Mouse (Mus musculus) liver, embryonic 11.5 days (tissue): ENCODE results near the gene Hnf4a. TPM values are rescaled to one million over a fixed set of nuclear protein-coding genes. Genes with fewer than 3 reads are reported as not detected.

Experiments used
- ATAC-seq: fragments of 200-750 bp; cut with Nextera tagmentation; replicated peaks from 2 replicates; pipeline ENCODE4 v1.8.0; 2017; ENCODE audit warnings: moderate number of reproducible peaks, mild to moderate bottlenecking, moderate TSS enrichment, moderate library complexity; ENCODE audit not compliant: low FRiP score
- DNase-seq: peaks from one replicate; pipeline ENCODE4 v3.0.0-alpha.2; 2017; ENCODE audit warnings: low spot score
- H3K27ac ChIP-seq: fragments of 300-500 bp; sonication (generic); 2 replicates; pipeline ENCODE4 v1.5.1; 2014; ENCODE audit warnings: mild to moderate bottlenecking, low read depth, low read length, control low read depth
- H3K27me3 ChIP-seq: fragments of 300-500 bp; sonication (generic); replicated peaks from 2 replicates; pipeline ENCODE4 v1.6.1; 2014; ENCODE audit warnings: low read length, mixed read lengths; ENCODE audit not compliant: control insufficient read depth, insufficient read depth
- H3K36me3 ChIP-seq: fragments of 300-500 bp; sonication (generic); 2 replicates; pipeline ENCODE4 v1.6.1; 2014; ENCODE audit warnings: mild to moderate bottlenecking, low read length, moderate library complexity, mixed read lengths; ENCODE audit not compliant: control insufficient read depth, insufficient read depth
- H3K4me1 ChIP-seq: fragments of 300-500 bp; sonication (generic); replicated peaks from 2 replicates; pipeline ENCODE4 v1.6.1; 2014; ENCODE audit warnings: low read length, mixed read lengths; ENCODE audit not compliant: control insufficient read depth, insufficient read depth
- H3K4me2 ChIP-seq: fragments of 300-500 bp; sonication (generic); 2 replicates; pipeline ENCODE4 v1.6.1; 2014; ENCODE audit warnings: mild to moderate bottlenecking, control low read depth, moderate library complexity
- H3K4me3 ChIP-seq: fragments of 300-500 bp; sonication (generic); 2 replicates; pipeline ENCODE4 v1.5.1; 2014; ENCODE audit warnings: low read depth, low read length, control low read depth
- H3K9ac ChIP-seq: fragments of 300-500 bp; sonication (generic); 2 replicates; pipeline ENCODE4 v1.6.1; 2014; ENCODE audit warnings: low read depth, low read length, control low read depth
- H3K9me3 ChIP-seq: fragments of 300-500 bp; sonication (generic); 2 replicates; pipeline ENCODE4 v1.6.1; 2016; ENCODE audit warnings: low read length, inconsistent platforms, mixed read lengths; ENCODE audit not compliant: control insufficient read depth
- WGBS: fragments of 180-500 bp; shearing (Covaris S2); extraction: QIAGEN DNeasy Blood & Tissue Kit; methylation state at CpG from one replicate; pipeline ENCODE4 v1.1.7; 2014; 5-methylcytosine and 5-hydroxymethylcytosine counted together
- polyA plus RNA-seq: library from polyadenylated mRNA; unstranded; fragments of >200 nt; fragmentation: Nextera tagmentation; extraction: Ambion mirVana; gene quantifications from 2 replicates; pipeline ENCODE4 v1.2.1, GENCODE M21; 2014

The Hnf4a gene
- polyA plus RNA-seq, 1 experiment from 2014 or later, result 18.9 TPM

DNA sequence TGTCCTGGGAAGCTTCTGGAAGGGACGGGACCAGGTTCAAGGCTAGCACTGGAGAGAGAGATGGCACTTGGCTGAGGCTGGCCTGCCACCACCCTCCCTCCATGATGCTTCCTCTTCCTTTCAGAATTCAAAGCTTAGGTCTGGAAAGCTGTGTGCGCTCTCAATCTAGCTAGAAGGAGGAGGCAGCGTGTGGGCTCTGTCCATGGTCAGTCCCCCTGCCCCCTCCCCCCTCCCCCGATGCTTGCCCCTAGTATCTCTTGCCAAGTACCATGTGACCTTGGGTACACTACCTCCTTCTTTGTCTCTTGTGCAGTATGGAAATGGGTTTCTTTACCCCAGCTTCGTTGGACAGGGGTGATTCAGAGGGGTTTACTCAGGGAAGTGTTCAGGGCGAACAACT, 42.2 kb downstream of the Hnf4a start:
- ATAC-seq, result no peak
- H3K9me3 ChIP-seq, result no peaks in the 10 kb centered on the region
- H3K27ac ChIP-seq, result no peak overlapping the region
- peaks cover 12% of the 10 kb centered on the region for H3K4me1 ChIP-seq
- DNase-seq, result no peak
- H3K4me3 ChIP-seq, result peak overlapping the region; percentile 45
- no peaks in the 10 kb centered on the region; the same call in 1 of the 2 replicates for H3K27me3 ChIP-seq
- H3K4me2 ChIP-seq, result peak overlapping the region; percentile 52
- WGBS, result 58% methylated on average over 6 of the region's 6 CpGs
- H3K9ac ChIP-seq, result peak overlapping the region; percentile 44
- H3K36me3 ChIP-seq, result no peaks in the 10 kb centered on the region

DNA sequence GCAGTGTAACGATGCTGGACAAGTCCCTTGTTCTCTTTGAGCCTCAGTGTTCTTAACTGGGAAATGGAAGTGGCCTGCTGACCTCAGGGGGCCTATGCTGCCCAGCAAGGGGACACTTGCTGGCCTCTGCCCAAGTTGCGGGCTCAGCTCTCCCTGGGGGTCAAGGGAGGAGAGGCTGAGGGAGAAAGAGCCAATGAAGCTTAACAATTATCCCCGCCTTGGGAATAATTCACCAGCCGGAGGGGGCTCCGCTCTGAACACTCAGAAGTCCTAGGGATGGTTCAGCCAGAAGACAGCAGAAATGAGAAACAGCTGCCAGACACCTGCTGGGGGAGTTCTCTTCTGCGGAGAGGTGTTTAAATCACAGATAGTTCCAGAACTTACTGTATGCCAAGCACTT, 43.2 kb downstream of the Hnf4a start:
- no peak overlapping the region for H3K9ac ChIP-seq
- H3K4me1 ChIP-seq, result peaks cover 12% of the 10 kb centered on the region
- DNase-seq (no peak), ATAC-seq (no peak)
- 75% methylated on average over 6 of the region's 6 CpGs for WGBS
- no peak overlapping the region for H3K27ac ChIP-seq
- no peaks in the 10 kb centered on the region for H3K9me3 ChIP-seq
- H3K4me2 ChIP-seq, result peak overlapping the region; percentile 52
- no peaks in the 10 kb centered on the region for H3K36me3 ChIP-seq
- H3K27me3 ChIP-seq, result no peaks in the 10 kb centered on the region; the same call in 1 of the 2 replicates
- peak overlapping the region; percentile 20 for H3K4me3 ChIP-seq

GRCm38 (mm10) chr2:163552518-163552929, 45.9 kb downstream of the Hnf4a start:
- Histone ChIP-seq H3K4me1 (peaks cover 15% of the 10 kb centered on the region), H3K27me3 (no peaks in the 10 kb centered on the region; the same call in 1 of the 2 replicates), H3K36me3 (no peaks in the 10 kb centered on the region), H3K9ac (no peak overlapping the region), H3K4me3 (no peak overlapping the region), H3K27ac (peak overlapping the region; percentile 32; the same call in 1 of the 2 replicates), H3K9me3 (no peaks in the 10 kb centered on the region), H3K4me2 (peak overlapping the region; percentile 14)
- DNase-seq (no peak), ATAC-seq (peak; percentile 58)
- 44% methylated on average over 8 of the region's 8 CpGs for WGBS

- no peaks in the 10 kb centered on the region; the same call in 1 of the 2 replicates for H3K27me3 ChIP-seq
Observed at GRCm38 (mm10) chr2:163554425-163554982, 47.9 kb downstream of the Hnf4a start.

DNA sequence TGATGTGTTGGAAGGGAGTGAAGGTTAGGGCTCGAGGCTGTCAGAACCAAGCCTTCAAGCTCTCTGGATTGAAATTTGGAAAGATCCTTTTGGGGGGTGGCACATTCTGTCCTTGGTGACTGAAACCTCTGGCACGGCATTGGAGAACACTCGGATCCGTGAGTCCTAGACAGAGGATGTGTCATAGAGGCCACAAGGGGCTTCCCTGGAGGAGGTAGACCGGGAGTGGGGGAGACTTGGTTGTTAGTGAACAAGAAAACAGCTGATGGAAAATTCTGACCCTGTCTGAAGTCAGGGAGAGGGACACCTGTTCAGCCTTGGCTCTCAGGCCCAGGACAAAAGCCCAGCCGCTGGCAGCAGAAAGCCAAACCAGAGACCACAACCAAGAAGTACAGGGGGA, 48.4 kb downstream of the Hnf4a start:
- Histone ChIP-seq H3K27ac (peak overlapping the region; percentile 48), H3K4me1 (peaks cover 18% of the 10 kb centered on the region), H3K9ac (no peak overlapping the region), H3K4me3 (no peak overlapping the region), H3K36me3 (no peaks in the 10 kb centered on the region), H3K4me2 (no peak overlapping the region; the same call in 1 of the 2 replicates), H3K27me3 (no peaks in the 10 kb centered on the region; the same call in 1 of the 2 replicates), H3K9me3 (no peaks in the 10 kb centered on the region)
- ATAC-seq (no peak), DNase-seq (no peak)
- WGBS, result 70% methylated on average over 6 of the region's 6 CpGs

More at GRCm38 (mm10) chr2:163554425-163554982, 47.9 kb downstream of the Hnf4a start:
- Histone ChIP-seq H3K9me3 (no peaks in the 10 kb centered on the region), H3K27ac (peak overlapping the region; percentile 48; the same call in 1 of the 2 replicates), H3K4me3 (no peak overlapping the region), H3K4me2 (no peak overlapping the region), H3K4me1 (peaks cover 18% of the 10 kb centered on the region), H3K9ac (no peak overlapping the region), H3K36me3 (no peaks in the 10 kb centered on the region)
- 54% methylated on average over 4 of the region's 4 CpGs for whole genome bisulfite sequencing
- DNase-seq (no peak), ATAC-seq (no peak)

- Histone ChIP-seq H3K27me3 (no peaks in the 10 kb centered on the region; the same call in 1 of the 2 replicates), H3K4me3 (no peak overlapping the region), H3K9ac (no peak overlapping the region), H3K9me3 (no peaks in the 10 kb centered on the region), H3K27ac (peak overlapping the region; percentile 48; the same call in 1 of the 2 replicates), H3K4me2 (no peak overlapping the region; the same call in 1 of the 2 replicates), H3K4me1 (peaks cover 18% of the 10 kb centered on the region), H3K36me3 (no peaks in the 10 kb centered on the region)
- WGBS, result 48% methylated on average over 13 of the region's 13 CpGs
- DNase-seq (no peak), ATAC-seq (peak; percentile 58; the same call in 1 of the 2 replicates)
Observed at GRCm38 (mm10) chr2:163555417-163555816, 48.8 kb downstream of the Hnf4a start.

DNA sequence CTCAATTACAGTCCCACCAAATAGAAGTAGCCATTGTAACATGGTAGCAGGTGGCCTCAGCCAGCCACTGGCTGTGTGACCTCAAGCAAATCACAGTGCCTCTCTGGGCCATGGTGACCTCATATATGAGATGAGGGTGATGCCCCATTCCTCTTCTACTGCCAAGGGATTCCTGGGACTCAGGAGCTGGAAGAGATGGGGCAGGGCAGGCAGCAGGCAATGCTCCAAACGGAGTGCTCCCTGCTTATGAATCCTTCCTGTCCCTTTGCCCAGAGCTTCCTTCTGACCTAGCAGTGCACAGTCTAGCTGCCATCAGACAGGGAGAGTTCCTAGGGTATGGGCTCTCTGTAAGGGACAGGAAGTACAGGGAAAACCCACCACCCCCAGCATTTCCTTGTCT, 51.9 kb downstream of the Hnf4a start:
- ATAC-seq, result no peak
- Histone ChIP-seq H3K4me3 (no peak overlapping the region), H3K4me1 (peaks cover 6% of the 10 kb centered on the region), H3K9ac (no peak overlapping the region; the same call in 1 of the 2 replicates), H3K27me3 (no peaks in the 10 kb centered on the region; the same call in 1 of the 2 replicates), H3K4me2 (no peak overlapping the region), H3K27ac (no peak overlapping the region), H3K36me3 (no peaks in the 10 kb centered on the region), H3K9me3 (no peaks in the 10 kb centered on the region)
- 47% methylated on average over 1 of the region's 1 CpGs for WGBS
- DNase-seq, result no peak

GRCm38 (mm10) chr2:163559236-163559635, 52.6 kb downstream of the Hnf4a start:
- ATAC-seq (no peak), DNase-seq (no peak)

DNA sequence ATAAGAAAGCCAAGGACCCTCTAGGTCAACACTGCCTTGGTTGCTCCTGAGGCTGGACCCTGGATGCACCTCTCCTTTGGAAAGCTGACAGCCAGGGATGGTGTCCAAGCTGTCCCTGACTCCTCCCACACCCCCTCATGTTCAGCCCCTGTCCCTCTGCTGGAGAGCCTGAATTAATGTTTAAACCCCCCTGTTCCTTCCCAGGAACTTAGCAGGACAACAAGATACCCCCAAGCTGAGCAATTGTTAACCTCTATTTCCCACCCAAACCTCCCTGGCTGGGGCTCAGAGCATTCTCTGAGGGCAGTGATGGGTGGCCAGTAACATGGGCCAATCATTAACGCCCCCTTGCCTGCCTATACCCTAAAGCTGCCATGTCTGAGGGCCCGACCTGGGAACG, 53.6 kb downstream of the Hnf4a start:
- Histone ChIP-seq H3K4me1 (peaks cover 6% of the 10 kb centered on the region), H3K4me3 (no peak overlapping the region), H3K27ac (no peak overlapping the region), H3K9ac (no peak overlapping the region), H3K4me2 (no peak overlapping the region), H3K9me3 (no peaks in the 10 kb centered on the region), H3K27me3 (no peaks in the 10 kb centered on the region; the same call in 1 of the 2 replicates), H3K36me3 (no peaks in the 10 kb centered on the region)
- DNase-seq, result no peak
- WGBS, result 69% methylated on average over 3 of the region's 3 CpGs
- no peak for ATAC-seq

More at GRCm38 (mm10) chr2:163559236-163559635, 52.6 kb downstream of the Hnf4a start:
- Histone ChIP-seq H3K36me3 (no peaks in the 10 kb centered on the region), H3K27ac (no peak overlapping the region), H3K9me3 (no peaks in the 10 kb centered on the region), H3K9ac (no peak overlapping the region), H3K4me3 (no peak overlapping the region), H3K4me1 (peaks cover 6% of the 10 kb centered on the region), H3K27me3 (no peaks in the 10 kb centered on the region; the same call in 1 of the 2 replicates), H3K4me2 (no peak overlapping the region)
- WGBS, result 60% methylated on average over 5 of the region's 5 CpGs
